Mouse (Mus musculus): ENCODE results near the gene Styxl1. TPM values are rescaled to one million over a fixed set of nuclear protein-coding genes. Genes with fewer than 3 reads are reported as not detected.
A peak's percentile ranks its signal among the peaks of the same experiment; 100 is the strongest.

Styxl1 gene
- polyA plus RNA-seq, 1 experiment from 2014 or later, result not detected

- no peaks in the 10 kb centered on the region for H3K9me3 ChIP-seq (ENCODE audit: control insufficient read depth, low read length)
- no peak overlapping the region for H3K9ac ChIP-seq (ENCODE audit: low read length)
Measured at GRCm38 (mm10) chr5:135804735-135805134, 26.6 kb upstream of the Styxl1 start.

GRCm38 (mm10) chr5:135803676-135804075 lies 25.5 kb upstream of the Styxl1 start:
- WGBS, result 75% methylated on average over 4 of the region's 4 CpGs
- no peak for ATAC-seq (replicated peaks; ENCODE audit: low FRiP score, low TSS enrichment, low read depth)
- Histone ChIP-seq H3K27me3 (replicated peaks; ENCODE audit: control insufficient read depth, insufficient read depth, low read length) (no peaks in the 10 kb centered on the region; the same call in 1 of the 2 replicates), H3K9me3 (ENCODE audit: control insufficient read depth, low read length) (no peaks in the 10 kb centered on the region), H3K9ac (ENCODE audit: low read length) (no peak overlapping the region), H3K4me1 (replicated peaks; ENCODE audit: control insufficient read depth, insufficient read depth, low read length) (no peaks in the 10 kb centered on the region), H3K27ac (ENCODE audit: low read depth) (no peak overlapping the region), H3K4me2 (ENCODE audit: low read length) (no peak overlapping the region), H3K4me3 (ENCODE audit: low read depth, low read length) (no peak overlapping the region), H3K36me3 (ENCODE audit: control insufficient read depth, insufficient read depth, low read length) (no peaks in the 10 kb centered on the region)
- no peak for DNase-seq (ENCODE audit: low spot score)

More at GRCm38 (mm10) chr5:135804735-135805134, 26.6 kb upstream of the Styxl1 start:
- Histone ChIP-seq H3K27me3 (replicated peaks; ENCODE audit: control insufficient read depth, insufficient read depth, low read length) (no peaks in the 10 kb centered on the region; the same call in 1 of the 2 replicates), H3K4me2 (ENCODE audit: low read length) (no peak overlapping the region), H3K27ac (ENCODE audit: low read depth) (no peak overlapping the region), H3K4me1 (replicated peaks; ENCODE audit: control insufficient read depth, insufficient read depth, low read length) (no peaks in the 10 kb centered on the region), H3K4me3 (ENCODE audit: low read depth, low read length) (no peak overlapping the region), H3K36me3 (ENCODE audit: control insufficient read depth, insufficient read depth, low read length) (no peaks in the 10 kb centered on the region)
- WGBS, result 72% methylated on average over 2 of the region's 2 CpGs
- ATAC-seq (replicated peaks; ENCODE audit: low FRiP score, low TSS enrichment, low read depth) (no peak), DNase-seq (ENCODE audit: low spot score) (no peak)

- H3K27me3 ChIP-seq (replicated peaks; ENCODE audit: control insufficient read depth, insufficient read depth, low read length), result no peaks in the 10 kb centered on the region; the same call in 1 of the 2 replicates
- no peaks in the 10 kb centered on the region for H3K36me3 ChIP-seq (ENCODE audit: control insufficient read depth, insufficient read depth, low read length)
- H3K27ac ChIP-seq (ENCODE audit: low read depth), result no peak overlapping the region
- H3K9me3 ChIP-seq (ENCODE audit: control insufficient read depth, low read length), result no peaks in the 10 kb centered on the region
- WGBS, result 71% methylated on average over 4 of the region's 4 CpGs
- ATAC-seq (replicated peaks; ENCODE audit: low FRiP score, low TSS enrichment, low read depth) (no peak), DNase-seq (ENCODE audit: low spot score) (no peak)
- no peak overlapping the region for H3K9ac ChIP-seq (ENCODE audit: low read length)
- H3K4me3 ChIP-seq (ENCODE audit: low read depth, low read length), result no peak overlapping the region
- H3K4me1 ChIP-seq (replicated peaks; ENCODE audit: control insufficient read depth, insufficient read depth, low read length), result no peaks in the 10 kb centered on the region
- H3K4me2 ChIP-seq (ENCODE audit: low read length), result no peak overlapping the region
Measured at GRCm38 (mm10) chr5:135803135-135803534, 24.9 kb upstream of the Styxl1 start.

- Histone ChIP-seq H3K27me3 (replicated peaks; ENCODE audit: control insufficient read depth, insufficient read depth, low read length) (no peaks in the 10 kb centered on the region; the same call in 1 of the 2 replicates), H3K4me1 (replicated peaks; ENCODE audit: control insufficient read depth, insufficient read depth, low read length) (no peaks in the 10 kb centered on the region), H3K4me3 (ENCODE audit: low read depth, low read length) (no peak overlapping the region), H3K9ac (ENCODE audit: low read length) (no peak overlapping the region), H3K36me3 (ENCODE audit: control insufficient read depth, insufficient read depth, low read length) (no peaks in the 10 kb centered on the region), H3K9me3 (ENCODE audit: control insufficient read depth, low read length) (no peaks in the 10 kb centered on the region), H3K27ac (ENCODE audit: low read depth) (no peak overlapping the region), H3K4me2 (ENCODE audit: low read length) (no peak overlapping the region)
- no peak for DNase-seq (ENCODE audit: low spot score)
- no peak for ATAC-seq (replicated peaks; ENCODE audit: low FRiP score, low TSS enrichment, low read depth)
- 88% methylated on average over 8 of the region's 8 CpGs for WGBS
Measured at GRCm38 (mm10) chr5:135802641-135803040, 24.5 kb upstream of the Styxl1 start.

GRCm38 (mm10) chr5:135800927-135801326 lies 22.7 kb upstream of the Styxl1 start:
- DNase-seq (ENCODE audit: low spot score), result no peak
- ATAC-seq (replicated peaks; ENCODE audit: low FRiP score, low TSS enrichment, low read depth), result no peak; the same call in 1 of the 2 replicates

GRCm38 (mm10) chr5:135799746-135800145 lies 21.6 kb upstream of the Styxl1 start:
- H3K9ac ChIP-seq (ENCODE audit: low read length), result no peak overlapping the region
- DNase-seq (ENCODE audit: low spot score), result no peak
- no peak overlapping the region for H3K27ac ChIP-seq (ENCODE audit: low read depth)
- H3K4me2 ChIP-seq (ENCODE audit: low read length), result no peak overlapping the region
- no peaks in the 10 kb centered on the region for H3K27me3 ChIP-seq (replicated peaks; ENCODE audit: control insufficient read depth, insufficient read depth, low read length)
- no peaks in the 10 kb centered on the region for H3K36me3 ChIP-seq (ENCODE audit: control insufficient read depth, insufficient read depth, low read length)
- no peak for ATAC-seq (replicated peaks; ENCODE audit: low FRiP score, low TSS enrichment, low read depth)
- H3K4me3 ChIP-seq (ENCODE audit: low read depth, low read length), result no peak overlapping the region
- no peaks in the 10 kb centered on the region for H3K4me1 ChIP-seq (replicated peaks; ENCODE audit: control insufficient read depth, insufficient read depth, low read length)
- no peaks in the 10 kb centered on the region for H3K9me3 ChIP-seq (ENCODE audit: control insufficient read depth, low read length)
- 48% methylated on average over 4 of the region's 4 CpGs for WGBS

More at GRCm38 (mm10) chr5:135800927-135801326, 22.7 kb upstream of the Styxl1 start:
- no peaks in the 10 kb centered on the region for H3K4me1 ChIP-seq (replicated peaks; ENCODE audit: control insufficient read depth, insufficient read depth, low read length)
- H3K4me3 ChIP-seq (ENCODE audit: low read depth, low read length), result no peak overlapping the region
- no peak overlapping the region for H3K9ac ChIP-seq (ENCODE audit: low read length)
- no peaks in the 10 kb centered on the region for H3K9me3 ChIP-seq (ENCODE audit: control insufficient read depth, low read length)
- H3K4me2 ChIP-seq (ENCODE audit: low read length), result no peak overlapping the region
- no peaks in the 10 kb centered on the region for H3K27me3 ChIP-seq (replicated peaks; ENCODE audit: control insufficient read depth, insufficient read depth, low read length)
- WGBS, result 6% methylated on average over 6 of the region's 6 CpGs
- H3K27ac ChIP-seq (ENCODE audit: low read depth), result no peak overlapping the region
- no peaks in the 10 kb centered on the region for H3K36me3 ChIP-seq (ENCODE audit: control insufficient read depth, insufficient read depth, low read length)

GRCm38 (mm10) chr5:135794859-135795181 lies 16.6 kb upstream of the Styxl1 start:
- Histone ChIP-seq H3K4me3 (ENCODE audit: low read depth, low read length) (no peak overlapping the region), H3K4me1 (replicated peaks; ENCODE audit: control insufficient read depth, insufficient read depth, low read length) (no peaks in the 10 kb centered on the region), H3K27me3 (replicated peaks; ENCODE audit: control insufficient read depth, insufficient read depth, low read length) (no peaks in the 10 kb centered on the region), H3K9ac (ENCODE audit: low read length) (no peak overlapping the region), H3K27ac (ENCODE audit: low read depth) (no peak overlapping the region), H3K36me3 (ENCODE audit: control insufficient read depth, insufficient read depth, low read length) (peaks cover 23% of the 10 kb centered on the region), H3K9me3 (ENCODE audit: control insufficient read depth, low read length) (no peaks in the 10 kb centered on the region), H3K4me2 (ENCODE audit: low read length) (peak overlapping the region; percentile 42)
- 10% methylated on average over 5 of the region's 5 CpGs for WGBS
- no peak for ATAC-seq (replicated peaks; ENCODE audit: low FRiP score, low TSS enrichment, low read depth)
- DNase-seq (ENCODE audit: low spot score), result no peak

GRCm38 (mm10) chr5:135793996-135794858 lies 16.0 kb upstream of the Styxl1 start:
- no peak overlapping the region for H3K9ac ChIP-seq (ENCODE audit: low read length)
- ATAC-seq (replicated peaks; ENCODE audit: low FRiP score, low TSS enrichment, low read depth) (peak; percentile 76), DNase-seq (ENCODE audit: low spot score) (peak; percentile 98)
- H3K9me3 ChIP-seq (ENCODE audit: control insufficient read depth, low read length), result no peaks in the 10 kb centered on the region
- no peaks in the 10 kb centered on the region for H3K27me3 ChIP-seq (replicated peaks; ENCODE audit: control insufficient read depth, insufficient read depth, low read length)
- WGBS, result 11% methylated on average over 20 of the region's 20 CpGs
- peaks cover 29% of the 10 kb centered on the region for H3K36me3 ChIP-seq (ENCODE audit: control insufficient read depth, insufficient read depth, low read length)
- H3K4me1 ChIP-seq (replicated peaks; ENCODE audit: control insufficient read depth, insufficient read depth, low read length), result no peaks in the 10 kb centered on the region
- H3K27ac ChIP-seq (ENCODE audit: low read depth), result no peak overlapping the region
- peak overlapping the region; percentile 42 for H3K4me2 ChIP-seq (ENCODE audit: low read length)
- peak overlapping the region; percentile 13; the same call in 1 of the 2 replicates for H3K4me3 ChIP-seq (ENCODE audit: low read depth, low read length)

GRCm38 (mm10) chr5:135782901-135783300 lies 4.7 kb upstream of the Styxl1 start:
- ATAC-seq (replicated peaks; ENCODE audit: low FRiP score, low TSS enrichment, low read depth) (no peak), DNase-seq (ENCODE audit: low spot score) (no peak)
- Histone ChIP-seq H3K36me3 (ENCODE audit: control insufficient read depth, insufficient read depth, low read length) (peaks cover 53% of the 10 kb centered on the region), H3K4me3 (ENCODE audit: low read depth, low read length) (no peak overlapping the region), H3K9ac (ENCODE audit: low read length) (no peak overlapping the region), H3K4me2 (ENCODE audit: low read length) (no peak overlapping the region), H3K9me3 (ENCODE audit: control insufficient read depth, low read length) (no peaks in the 10 kb centered on the region), H3K27ac (ENCODE audit: low read depth) (no peak overlapping the region), H3K27me3 (replicated peaks; ENCODE audit: control insufficient read depth, insufficient read depth, low read length) (no peaks in the 10 kb centered on the region), H3K4me1 (replicated peaks; ENCODE audit: control insufficient read depth, insufficient read depth, low read length) (peaks cover 15% of the 10 kb centered on the region)
- 88% methylated on average over 4 of the region's 4 CpGs for whole genome bisulfite sequencing

Measured in intestine, embryonic 14.5 days (tissue).